Mouse (Mus musculus) left cerebral cortex, adult 2 months (tissue): Measurements from ENCODE around the gene Hrct1. TPM values are rescaled to one million over a fixed set of nuclear protein-coding genes. Genes with fewer than 3 reads are reported as not detected.

ENCODE experiments used
- DNase-seq, 2 experiments: peaks; one replicate each; pipeline ENCODE4 v3.0.0; 2021 to 2022; ENCODE audit warnings: low spot score in 2 of 2, mixed read lengths in 1 of 2; ENCODE audit errors: extremely low spot score in 1 of 2
- H3K27ac ChIP-seq: fragments of 200-600 bp; 2 replicates; pipeline ENCODE4 v1.8.1; 2022
- H3K4me3 ChIP-seq: fragments of 200-600 bp; 2 replicates; pipeline ENCODE4 v1.8.1; 2022
- CTCF ChIP-seq: fragments of 200-600 bp; IDR thresholded peaks from 2 replicates; pipeline ENCODE4 v1.8.1; 2022; ENCODE audit warnings: antibody characterized with exemption, mild to moderate bottlenecking, moderate library complexity
- intact Hi-C: fragments of 180-260 bp; cut with DNase I; formaldehyde crosslinking; loops from one replicate; pipeline ENCODE4 v1.15.1; 2025
- total RNA-seq, 2 experiments: library from RNA; stranded (reverse); gene quantifications; 2 replicates each; pipeline ENCODE4 v1.2.3; 2021

Hrct1 gene
- total RNA-seq, 2 experiments from 2014 or later: 0.87 to 1.1 TPM

DNA sequence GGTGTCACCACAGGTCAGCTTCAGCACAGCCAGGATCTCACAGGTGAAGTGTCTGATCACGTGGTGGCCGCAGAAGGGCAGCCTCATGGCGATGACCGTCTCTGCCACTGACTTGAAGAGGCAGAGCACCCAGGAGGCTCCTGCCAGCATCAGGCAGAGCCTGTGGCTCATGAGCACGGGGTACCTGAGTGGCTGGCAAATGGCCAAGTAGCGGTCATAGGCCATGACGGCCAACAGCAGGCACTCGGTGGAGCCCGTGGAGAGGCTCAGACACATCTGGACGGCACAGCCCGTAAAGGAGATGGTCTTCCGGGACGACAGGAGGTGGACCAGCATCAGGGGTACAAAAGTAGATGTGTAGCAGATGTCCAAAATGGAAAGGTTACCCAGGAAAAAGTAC is 21.0 kb upstream of the Hrct1 start:
- TF ChIP-seq CTCF: no peak
- intact Hi-C loops: no loop called here

DNA sequence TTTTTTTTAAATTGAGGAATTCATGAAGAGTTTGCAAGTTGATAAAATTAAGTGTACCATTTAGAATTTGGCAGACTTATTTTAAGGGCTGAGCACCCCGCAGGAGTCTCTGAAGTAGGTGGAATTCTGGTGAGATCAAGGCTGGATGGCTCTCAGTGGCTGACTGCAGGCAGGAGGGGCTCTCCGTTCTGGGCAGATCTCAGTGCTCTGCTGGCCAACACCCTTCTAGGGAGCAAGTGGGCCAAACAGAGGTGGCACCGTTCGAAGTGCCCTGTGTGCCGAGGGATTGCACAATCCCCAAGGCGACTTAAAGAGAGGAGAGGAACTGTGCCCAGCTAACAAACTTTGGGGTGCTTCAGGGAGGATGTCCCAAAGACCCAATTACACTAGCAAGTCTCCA is 17.1 kb upstream of the Hrct1 start, which contains the start of gene Olfr71:
Gene Olfr71 (minus strand): TSS at position 387 of the 400 bp plus-strand sequence.
- no peak for TF ChIP-seq CTCF
- Histone ChIP-seq H3K4me3 (no peak within 1 kb of the TSS), H3K27ac (no peak within 1 kb of the TSS)
- intact Hi-C loops: loop anchor here (5.0 to 10.0 kb wide), 2 partner anchors 268 to 565 kb away; partner anchors contain the start of gene Tesk1
- no peak for DNase-seq

More for the DNA sequence above, 21.0 kb upstream of the Hrct1 start:
- Histone ChIP-seq H3K4me3 (no peak overlapping the region), H3K27ac (no peak overlapping the region)
- no peak for DNase-seq

- DNase-seq: peak; percentile 68 to 82
- intact Hi-C loops: loop anchor here (1.0 to 10.0 kb wide), 4 partner anchors 40 to 567 kb away; partner anchors contain the start of gene Tesk1
- peak; percentile 90 for TF ChIP-seq CTCF
- no peak overlapping the region for H3K27ac ChIP-seq
- H3K4me3 ChIP-seq: no peak overlapping the region
Measured at GRCm38 (mm10) chr4:43711821-43712220, 15.2 kb upstream of the Hrct1 start.

- H3K4me3 ChIP-seq: no peak overlapping the region
- TF ChIP-seq CTCF: no peak
- intact Hi-C loops: loop anchor here (5.0 to 10.0 kb wide), 2 partner anchors 271 to 569 kb away; partner anchors contain the start of gene Tesk1
- no peak overlapping the region for H3K27ac ChIP-seq
- no peak for DNase-seq
Measured at GRCm38 (mm10) chr4:43713652-43714219, 13.3 kb upstream of the Hrct1 start.

DNA sequence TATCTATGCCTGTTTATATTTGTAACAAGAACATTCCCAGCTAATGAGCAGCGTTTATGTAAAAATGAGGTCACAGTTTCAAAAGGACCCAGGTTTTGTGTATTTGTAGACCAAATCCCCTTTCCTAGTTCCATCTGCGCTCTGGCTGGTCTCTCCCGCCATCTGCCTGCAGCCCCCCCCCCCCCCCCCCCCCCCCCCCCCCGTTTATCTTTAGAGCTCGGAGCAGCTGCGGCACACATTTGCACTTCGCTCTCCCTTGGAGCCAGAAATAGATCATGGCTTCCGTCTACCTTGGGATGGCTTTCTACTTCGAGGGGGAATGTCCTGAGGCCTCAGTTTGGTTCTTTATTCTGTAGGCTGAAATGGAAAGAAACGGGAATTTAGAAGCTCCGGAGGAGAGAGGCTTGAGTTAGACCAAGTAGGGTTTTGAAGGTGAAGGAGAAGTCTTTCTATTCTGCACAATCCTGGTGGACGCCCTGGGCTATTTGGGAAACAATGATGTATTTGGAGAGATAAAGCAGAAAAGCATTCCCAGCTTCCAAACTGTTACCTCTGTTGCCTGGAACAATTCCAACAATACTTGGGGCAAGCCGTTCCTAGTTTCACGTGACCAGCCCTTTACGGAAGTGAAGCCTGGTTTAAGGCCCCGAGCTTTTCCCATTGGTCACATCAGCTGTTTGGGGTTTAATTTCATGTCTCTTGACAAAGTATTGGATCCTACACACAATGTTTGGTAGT is 6.3 kb upstream of the Hrct1 start:
- no peak overlapping the region for H3K4me3 ChIP-seq
- no peak for DNase-seq
- intact Hi-C loops: no loop called here
- TF ChIP-seq CTCF: no peak
- H3K27ac ChIP-seq: peak overlapping the region; percentile 17; the same call in 1 of the 2 replicates

- no peak for DNase-seq
- TF ChIP-seq CTCF: no peak
- intact Hi-C loops: no loop called here
Measured at GRCm38 (mm10) chr4:43722191-43722590, 4.8 kb upstream of the Hrct1 start.

DNA sequence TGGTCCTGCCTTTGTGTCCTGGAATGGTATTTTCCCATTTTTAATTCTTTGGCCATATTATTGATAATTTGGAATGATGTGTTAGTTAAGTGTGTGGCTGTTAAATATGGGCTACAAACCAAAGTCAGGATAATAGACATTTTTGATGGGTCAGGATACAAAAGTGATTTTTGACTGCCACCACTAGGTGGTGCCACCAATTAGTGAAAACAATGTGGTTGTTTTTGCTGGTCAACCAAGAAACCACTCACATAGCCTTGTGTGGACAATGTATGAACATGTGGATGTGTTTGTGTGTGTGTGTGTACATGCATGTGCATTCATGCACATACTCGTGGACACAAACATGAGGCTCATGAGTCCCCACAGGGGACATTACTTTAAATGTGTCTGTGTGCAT is 2.2 kb upstream of the Hrct1 start:
- Histone ChIP-seq H3K27ac (no peak overlapping the region), H3K4me3 (no peak overlapping the region)
- intact Hi-C loops: no loop called here
- no peak for DNase-seq
- peak; percentile 74 for TF ChIP-seq CTCF

More at GRCm38 (mm10) chr4:43722191-43722590, 4.8 kb upstream of the Hrct1 start:
- Histone ChIP-seq H3K27ac (no peak overlapping the region; the same call in 1 of the 2 replicates), H3K4me3 (no peak overlapping the region)

GRCm38 (mm10) chr4:43726228-43726993 is 577 bp upstream of the Hrct1 start:
- intact Hi-C loops: no loop called here
- Histone ChIP-seq H3K4me3 (no peak overlapping the region), H3K27ac (peak overlapping the region; percentile 51; the same call in 1 of the 2 replicates)
- TF ChIP-seq CTCF: no peak
- no peak for DNase-seq

GRCm38 (mm10) chr4:43727718-43728575 is 959 bp downstream of the Hrct1 start:
- TF ChIP-seq CTCF: no peak
- peak overlapping the region; percentile 51; the same call in 1 of the 2 replicates for H3K27ac ChIP-seq
- DNase-seq: no peak
- intact Hi-C loops: no loop called here
- H3K4me3 ChIP-seq: no peak overlapping the region

DNA sequence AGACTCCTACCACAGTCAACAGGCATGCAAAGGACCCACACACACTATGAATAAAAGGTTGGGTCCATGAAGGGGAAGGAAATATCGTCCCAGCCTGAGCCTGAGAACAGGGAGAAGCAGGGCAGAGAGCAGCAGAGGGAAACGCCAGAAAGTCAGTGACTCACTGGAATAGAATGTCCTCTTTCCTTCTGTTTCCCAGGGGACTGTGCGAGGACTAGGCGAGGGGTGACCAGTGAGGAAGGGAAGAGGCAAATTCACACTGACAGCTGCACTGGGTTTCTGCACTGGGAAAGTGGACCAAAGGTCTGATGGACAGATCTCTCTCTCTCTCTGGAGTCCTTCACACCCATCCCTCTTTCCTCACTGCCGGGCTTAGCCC is 1.6 kb downstream of the Hrct1 start:
- intact Hi-C loops: no loop called here
- Histone ChIP-seq H3K27ac (peak overlapping the region; percentile 51; the same call in 1 of the 2 replicates), H3K4me3 (no peak overlapping the region)
- TF ChIP-seq CTCF: no peak
- no peak for DNase-seq

GRCm38 (mm10) chr4:43729126-43729525 is 2.1 kb downstream of the Hrct1 start:
- no peak overlapping the region for H3K4me3 ChIP-seq
- no peak for DNase-seq
- intact Hi-C loops: no loop called here
- no peak for TF ChIP-seq CTCF
- peak overlapping the region; percentile 50; the same call in 1 of the 2 replicates for H3K27ac ChIP-seq
